Mouse (Mus musculus): ENCODE data around the gene Tsc22d1.

GRCm38 (mm10) chr14:76556031-76556851 is 141.5 kb downstream of the Tsc22d1 start:
- TF ChIP-seq TAL1 (conservative IDR thresholded peaks at IDR 0.05; ENCODE audit: low read depth, low read length) (no peak), GATA1 (IDR thresholded peaks at IDR 0.05; ENCODE audit: borderline replicate concordance, low read length) (no peak)

Measured in G1E (cell line).